Comparison of ENCODE assay signal across 24 mouse cellular contexts in the genomic region with DNA sequence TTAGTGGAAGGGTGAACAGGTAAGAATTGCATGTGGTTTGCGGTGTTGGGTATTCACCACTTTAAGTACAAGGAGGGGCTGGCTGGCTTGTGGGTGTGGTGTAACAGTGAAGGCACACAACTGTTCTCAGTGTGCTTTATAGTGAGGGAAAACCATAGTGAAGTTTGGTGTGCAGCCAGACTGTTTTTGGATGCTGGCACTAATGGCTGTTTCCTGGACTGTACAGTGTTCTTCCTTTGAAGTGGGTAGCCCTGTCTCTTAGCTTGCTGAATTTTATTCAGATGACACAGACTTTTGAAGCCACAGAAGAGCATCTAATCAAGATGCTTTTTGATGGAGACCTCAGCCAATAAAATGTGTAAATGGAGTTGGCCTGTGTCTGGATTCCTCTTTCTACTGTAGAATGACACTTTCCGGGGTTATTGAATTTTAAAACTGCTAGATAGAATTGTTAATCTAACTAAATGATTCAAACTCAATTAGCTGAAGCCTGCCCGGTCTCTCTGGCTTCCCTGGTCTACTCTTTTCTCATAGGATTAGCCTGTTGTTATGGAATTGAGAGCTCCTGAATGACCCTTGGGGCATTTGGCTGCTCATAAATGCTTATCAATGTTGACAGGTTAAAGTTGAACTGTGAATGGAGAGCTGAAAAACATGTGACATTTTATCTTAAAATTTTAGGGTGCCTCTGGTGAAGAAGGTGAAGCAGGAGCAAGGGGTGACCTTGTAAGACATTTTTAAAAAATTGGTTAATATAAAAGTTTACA. TPM values are rescaled to one million over a fixed set of nuclear protein-coding genes. Genes with fewer than 3 reads are reported as not detected.
DNase-seq lines count a peak whose midpoint lies in the region; ATAC-seq and TF ChIP-seq lines count a peak whose summit lies in the region.
"Had no signal": no experiment of that assay in that cellular context is flagged by ENCODE, and none has a peak within 500 bp of the region (broad histone marks: within the 10 kb centered on the region; RNA-seq: fewer than 3 reads in every experiment).

No protein-coding gene starts in this region.

- peak; percentile 58 for ATAC-seq in forebrain, embryonic 15.5 days (replicated peaks)
- peak; percentile 59 for ATAC-seq in intestine, embryonic 15.5 days
- ATAC-seq in intestine, postnatal 0 days, result no peak
- ATAC-seq in midbrain, postnatal 0 days (ENCODE audit: low FRiP score), result no peak
- no peak for ATAC-seq in midbrain, embryonic 14.5 days (ENCODE audit: low FRiP score, low TSS enrichment)
- no peak for ATAC-seq in granulocyte monocyte progenitor cell, adult 5-6 weeks (replicated peaks; ENCODE audit: poor library complexity, severe bottlenecking)
- ATAC-seq: Patski had no signal

- no peak for DNase-seq in forebrain, embryonic 10.5 days (ENCODE audit: extremely low spot score, low spot score)
- peak; percentile 34 for DNase-seq in midbrain, postnatal 0 days (ENCODE audit: low spot score)
- DNase-seq in midbrain, embryonic 14.5 days, result no peak
- DNase-seq: adrenal gland, adult 2 months; cerebellum, adult 11-12 months; gastrocnemius, adult 2 months; heart, postnatal 36 days; kidney, adult 9 months; kidney, postnatal 14 days; layer of hippocampus, postnatal 36 days; lung, postnatal 4 days; right cerebral cortex, adult 18-20 months; right cerebral cortex, postnatal 4 days; thymus, postnatal 14 days had no signal

- no peak overlapping the region for H3K9ac ChIP-seq in forebrain, embryonic 15.5 days (replicated peaks)
- H3K9ac ChIP-seq in intestine, embryonic 15.5 days, result no peak overlapping the region
- no peak overlapping the region for H3K9ac ChIP-seq in intestine, postnatal 0 days (ENCODE audit: low read depth, low read length)
- no peak overlapping the region for H3K9ac ChIP-seq in midbrain, postnatal 0 days (replicated peaks; ENCODE audit: low read length, poor library complexity, severe bottlenecking)
- H3K9ac ChIP-seq in midbrain, embryonic 14.5 days (replicated peaks; ENCODE audit: low read length), result no peak overlapping the region
- H3K9ac ChIP-seq: embryonic facial prominence, embryonic 12.5 days; heart, embryonic 15.5 days; neural tube, embryonic 12.5 days had no signal

- WGBS in forebrain, embryonic 15.5 days, result 32% methylated on average over 3 of the region's 3 CpGs
- 56% methylated on average over 3 of the region's 3 CpGs for WGBS in forebrain, embryonic 10.5 days
- WGBS in intestine, embryonic 15.5 days, result 73% methylated on average over 3 of the region's 3 CpGs
- 60% methylated on average over 3 of the region's 3 CpGs for WGBS in intestine, postnatal 0 days
- 54% methylated on average over 3 of the region's 3 CpGs for WGBS in midbrain, postnatal 0 days
- WGBS in midbrain, embryonic 14.5 days, result 55% methylated on average over 3 of the region's 3 CpGs

- no peaks in the 10 kb centered on the region for H3K36me3 ChIP-seq in forebrain, embryonic 15.5 days
- H3K36me3 ChIP-seq in forebrain, embryonic 10.5 days (replicated peaks), result no peaks in the 10 kb centered on the region
- no peaks in the 10 kb centered on the region for H3K36me3 ChIP-seq in intestine, embryonic 15.5 days
- no peaks in the 10 kb centered on the region for H3K36me3 ChIP-seq in intestine, postnatal 0 days (ENCODE audit: control insufficient read depth, insufficient read depth)
- H3K36me3 ChIP-seq in midbrain, postnatal 0 days (ENCODE audit: insufficient read depth, low read length), result no peaks in the 10 kb centered on the region
- H3K36me3 ChIP-seq in midbrain, embryonic 14.5 days (ENCODE audit: control insufficient read depth, insufficient read depth, low read length), result no peaks in the 10 kb centered on the region
- H3K36me3 ChIP-seq: embryonic facial prominence, embryonic 12.5 days; heart, embryonic 15.5 days; neural tube, embryonic 12.5 days had no signal

- H3K27me3 ChIP-seq in forebrain, embryonic 15.5 days, result no peaks in the 10 kb centered on the region
- H3K27me3 ChIP-seq in forebrain, embryonic 10.5 days (ENCODE audit: poor library complexity, severe bottlenecking), result peaks cover 52% of the 10 kb centered on the region
- no peaks in the 10 kb centered on the region for H3K27me3 ChIP-seq in intestine, embryonic 15.5 days (replicated peaks)
- H3K27me3 ChIP-seq in intestine, postnatal 0 days (replicated peaks; ENCODE audit: control insufficient read depth, insufficient read depth, low read length), result no peaks in the 10 kb centered on the region
- H3K27me3 ChIP-seq in midbrain, postnatal 0 days (ENCODE audit: insufficient read depth, low read length), result no peaks in the 10 kb centered on the region
- H3K27me3 ChIP-seq in midbrain, embryonic 14.5 days (ENCODE audit: control insufficient read depth, insufficient read depth, low read length), result no peaks in the 10 kb centered on the region
- H3K27me3 ChIP-seq: embryonic facial prominence, embryonic 12.5 days; heart, embryonic 15.5 days; neural tube, embryonic 12.5 days had no signal

- no peak for TF ChIP-seq CTCF in intestine, postnatal 0 days (IDR thresholded peaks at IDR 0.05; ENCODE audit: low read depth)
- TF ChIP-seq CTCF in midbrain, postnatal 0 days (IDR thresholded peaks at IDR 0.05), result no peak

- no peak overlapping the region for H3K4me3 ChIP-seq in forebrain, embryonic 15.5 days
- no peak overlapping the region for H3K4me3 ChIP-seq in forebrain, embryonic 10.5 days
- no peak overlapping the region for H3K4me3 ChIP-seq in intestine, embryonic 15.5 days (replicated peaks)
- H3K4me3 ChIP-seq in intestine, postnatal 0 days (ENCODE audit: low read depth, low read length), result no peak overlapping the region
- H3K4me3 ChIP-seq in midbrain, postnatal 0 days (ENCODE audit: low read depth, low read length), result no peak overlapping the region
- H3K4me3 ChIP-seq in midbrain, embryonic 14.5 days (replicated peaks; ENCODE audit: low read depth, low read length), result no peak overlapping the region
- H3K4me3 ChIP-seq: embryonic facial prominence, embryonic 12.5 days; erythroblast, embryonic 14.5 days; gastrocnemius, adult 2 months; heart, embryonic 15.5 days; neural tube, embryonic 12.5 days had no signal

- H3K27ac ChIP-seq in forebrain, embryonic 15.5 days (replicated peaks), result peak overlapping the region; percentile 37; the same call in 1 of the 2 replicates
- H3K27ac ChIP-seq in forebrain, embryonic 10.5 days, result no peak overlapping the region
- H3K27ac ChIP-seq in intestine, embryonic 15.5 days, result no peak overlapping the region
- no peak overlapping the region for H3K27ac ChIP-seq in intestine, postnatal 0 days (ENCODE audit: low read depth, low read length)
- no peak overlapping the region for H3K27ac ChIP-seq in midbrain, postnatal 0 days (ENCODE audit: low read depth, low read length)
- no peak overlapping the region for H3K27ac ChIP-seq in midbrain, embryonic 14.5 days (replicated peaks; ENCODE audit: low read depth, low read length)
- H3K27ac ChIP-seq: gastrocnemius, adult 2 months; heart, embryonic 15.5 days; neural tube, embryonic 12.5 days had no signal

- peaks cover 21% of the 10 kb centered on the region for H3K4me1 ChIP-seq in forebrain, embryonic 15.5 days
- peaks cover 40% of the 10 kb centered on the region for H3K4me1 ChIP-seq in forebrain, embryonic 10.5 days
- peaks cover 5% of the 10 kb centered on the region for H3K4me1 ChIP-seq in intestine, embryonic 15.5 days (replicated peaks)
- no peaks in the 10 kb centered on the region for H3K4me1 ChIP-seq in intestine, postnatal 0 days (replicated peaks; ENCODE audit: control insufficient read depth, insufficient read depth, low read length)
- no peaks in the 10 kb centered on the region for H3K4me1 ChIP-seq in midbrain, postnatal 0 days (ENCODE audit: insufficient read depth, low read length)
- 0 out of 2 replicates have a peak, but pooled peaks cover 4% of the 10 kb centered on the region for H3K4me1 ChIP-seq in midbrain, embryonic 14.5 days (ENCODE audit: control insufficient read depth, insufficient read depth, low read length)
- H3K4me1 ChIP-seq: neural tube, embryonic 12.5 days had no signal

- no peak overlapping the region for H3K4me2 ChIP-seq in forebrain, embryonic 15.5 days (replicated peaks)
- H3K4me2 ChIP-seq in intestine, embryonic 15.5 days (replicated peaks), result no peak overlapping the region
- H3K4me2 ChIP-seq in intestine, postnatal 0 days (replicated peaks; ENCODE audit: low read depth), result no peak overlapping the region
- H3K4me2 ChIP-seq in midbrain, postnatal 0 days (ENCODE audit: low read depth, low read length, poor library complexity, severe bottlenecking), result no peak overlapping the region
- H3K4me2 ChIP-seq in midbrain, embryonic 14.5 days (ENCODE audit: low read length), result no peak overlapping the region
- H3K4me2 ChIP-seq: embryonic facial prominence, embryonic 12.5 days; heart, embryonic 15.5 days; neural tube, embryonic 12.5 days had no signal

- no peaks in the 10 kb centered on the region for H3K9me3 ChIP-seq in forebrain, embryonic 15.5 days
- no peaks in the 10 kb centered on the region for H3K9me3 ChIP-seq in forebrain, embryonic 10.5 days
- H3K9me3 ChIP-seq in intestine, embryonic 15.5 days, result no peaks in the 10 kb centered on the region
- no peaks in the 10 kb centered on the region for H3K9me3 ChIP-seq in intestine, postnatal 0 days (ENCODE audit: control insufficient read depth)
- H3K9me3 ChIP-seq in midbrain, postnatal 0 days (ENCODE audit: low read length), result no peaks in the 10 kb centered on the region
- no peaks in the 10 kb centered on the region for H3K9me3 ChIP-seq in midbrain, embryonic 14.5 days (ENCODE audit: control insufficient read depth, low read length)
- H3K9me3 ChIP-seq: embryonic facial prominence, embryonic 12.5 days; heart, embryonic 15.5 days; neural tube, embryonic 12.5 days had no signal

RNA-seq across cellular contexts. Expression of a gene that starts 54.3 kb away (rescaled TPM):
- 1.3 TPM in 2 replicates for polyA plus RNA-seq in forebrain, embryonic 15.5 days (2015; fragmentation: Nextera tagmentation; extraction: Ambion mirVana)
- polyA plus RNA-seq in forebrain, embryonic 10.5 days (2016; fragmentation: Nextera tagmentation; extraction: Ambion mirVana), result 20.3 and 32.1 TPM in 2 replicates
- polyA plus RNA-seq in intestine, embryonic 15.5 days (2015; fragmentation: Nextera tagmentation; extraction: Ambion mirVana), result 2.1 and 2.5 TPM in 2 replicates
- polyA plus RNA-seq in intestine, postnatal 0 days (2015; fragmentation: Nextera tagmentation; extraction: Ambion mirVana), result 0.71 and 0.72 TPM in 2 replicates
- total RNA-seq in midbrain, postnatal 0 days (2014; rRNA removed), result 1.7 and 2.2 TPM in 2 replicates
- polyA plus RNA-seq in midbrain, postnatal 0 days (2015; fragmentation: Nextera tagmentation; extraction: Ambion mirVana), result 1.2 and 1.6 TPM in 2 replicates
- polyA plus RNA-seq in midbrain, embryonic 14.5 days (2014; fragmentation: Nextera tagmentation; extraction: Ambion mirVana), result 0.50 and 0.86 TPM in 2 replicates
- total RNA-seq in granulocyte monocyte progenitor cell, adult 5-6 weeks (2014; fragmentation: Nextera tagmentation), result not detected in 2 replicates
- not detected in 2 replicates for total RNA-seq in granulocyte monocyte progenitor cell, adult 5-6 weeks (2017)
- total RNA-seq: adrenal gland, adult 2 months; megakaryocyte-erythroid progenitor cell, adult 5-6 weeks had no signal
- polyA plus RNA-seq: adrenal gland, adult 2 months; Patski had no signal

Comparison
In these comparisons a context has a peak if more than half of its experiments do, and no peak if none do; other contexts are left out.
1. ATAC-seq: peak in forebrain, embryonic 15.5 days (single experiment) and intestine, embryonic 15.5 days (single experiment); none in intestine, postnatal 0 days (single experiment), midbrain, postnatal 0 days (single experiment), midbrain, embryonic 14.5 days (single experiment) and granulocyte monocyte progenitor cell, adult 5-6 weeks (single experiment).